Mouse (Mus musculus) sigmoid colon, adult 10 weeks (tissue): ENCODE results near the gene Aen. TPM values are rescaled to one million over a fixed set of nuclear protein-coding genes. Genes with fewer than 3 reads are reported as not detected.

Source experiments
- polyA plus RNA-seq: library from polyadenylated mRNA; stranded (reverse); fragments of 350-450 nt; fragmentation: Illumina TruSeq; extraction: RNeasy Lipid Tissue Mini Kit (QIAGEN cat#74804); gene quantifications from one replicate; pipeline ENCODE4 v1.2.3, GENCODE M21; 2014; ENCODE audit warnings: low read depth, low replicate concordance

Aen gene
- 11.9 TPM for polyA plus RNA-seq

GRCm38 (mm10) chr7:78895653-78896333 is at the start of gene Aen:
Aen (plus strand) TSS chr7:78895854.

GRCm38 (mm10) chr7:78846737-78847434 is 48.8 kb upstream of the Aen start, which contains the start of gene Det1:
Det1 (minus strand) TSS chr7:78847263.

GRCm38 (mm10) chr7:78912974-78913474 is 17.4 kb downstream of the Aen start, which contains the start of gene Isg20:
Isg20 (plus strand) TSS chr7:78913424.

Other genes starting within 250 kb of the Aen start
- 2.1 TPM for gene Ntrk3, start 157.8 kb upstream of the Aen start, polyA plus RNA-seq
- 3.8 TPM for gene Mrps11, start 112.7 kb upstream of the Aen start, polyA plus RNA-seq
- 4.9 TPM for gene Mrpl46, start 112.3 kb upstream of the Aen start, polyA plus RNA-seq
- 4.3 TPM for gene Det1, start 48.6 kb upstream of the Aen start, polyA plus RNA-seq
- 12.3 TPM for gene Isg20, start 17.6 kb downstream of the Aen start, polyA plus RNA-seq
- not detected for gene Acan, start 157.6 kb downstream of the Aen start, polyA plus RNA-seq
- not detected for gene Hapln3, start 235.2 kb downstream of the Aen start, polyA plus RNA-seq